Mouse (Mus musculus): Measurements from ENCODE around the gene Treml1. TPM values are rescaled to one million over a fixed set of nuclear protein-coding genes. Genes with fewer than 3 reads are reported as not detected.

The Treml1 gene
- polyA plus RNA-seq, 1 experiment: 0.38 TPM

GRCm38 (mm10) chr17:48416011-48416410 lies 56.3 kb downstream of the Treml1 start:
- Histone ChIP-seq H3K27ac (ENCODE audit: insufficient read depth, low read length) (no peak overlapping the region), H3K4me3 (ENCODE audit: insufficient read depth, low read length) (no peak overlapping the region), H3K4me1 (ENCODE audit: control insufficient read depth, insufficient read depth, low read length) (peaks cover 2% of the 10 kb centered on the region; the same call in 1 of the 2 replicates)
- TF ChIP-seq CTCF (IDR thresholded peaks at IDR 0.05; ENCODE audit: extremely low read depth, insufficient read depth, low read length): no peak
- TF ChIP-seq POLR2A (IDR thresholded peaks at IDR 0.05; ENCODE audit: extremely low read depth, insufficient read depth, low read length): no peak

Other genes starting within 250 kb of the Treml1 start
- gene 9830107B12Rik, start 213.6 kb upstream of the Treml1 start, polyA plus RNA-seq (2012; rRNA removed): not detected in 2 replicates
- gene A530064D06Rik, start 192.6 kb upstream of the Treml1 start, polyA plus RNA-seq (2012; rRNA removed): not detected in 2 replicates
- gene Trem1, start 127.1 kb upstream of the Treml1 start, polyA plus RNA-seq (2012; rRNA removed): 0.04 TPM in 1 of 2 replicates, not detected in the other
- 0.30 and 0.38 TPM in 2 replicates for gene Trem3, start 112.1 kb upstream of the Treml1 start, polyA plus RNA-seq (2012; rRNA removed)
- 0.38 and 0.55 TPM in 2 replicates for gene Treml4, start 95.6 kb upstream of the Treml1 start, polyA plus RNA-seq (2012; rRNA removed)
- gene Treml2, start 60.4 kb upstream of the Treml1 start, polyA plus RNA-seq (2012; rRNA removed): 0.30 and 0.31 TPM in 2 replicates
- 0.08 and 0.17 TPM in 2 replicates for gene B430306N03Rik, start 43.8 kb upstream of the Treml1 start, polyA plus RNA-seq (2012; rRNA removed)
- 40.0 and 40.5 TPM in 2 replicates for gene Trem2, start 13.5 kb upstream of the Treml1 start, polyA plus RNA-seq (2012; rRNA removed)
- 26.1 and 26.5 TPM in 2 replicates for gene Nfya, start 50.0 kb downstream of the Treml1 start, polyA plus RNA-seq (2012; rRNA removed)
- gene Oard1, start 50.1 kb downstream of the Treml1 start, polyA plus RNA-seq (2012; rRNA removed): 19.9 and 21.7 TPM in 2 replicates
- 0.09 and 0.13 TPM in 2 replicates for gene Apobec2, start 73.0 kb downstream of the Treml1 start, polyA plus RNA-seq (2012; rRNA removed)
- gene Tspo2, start 91.6 kb downstream of the Treml1 start, polyA plus RNA-seq (2012; rRNA removed): 0.29 TPM in 1 of 2 replicates, not detected in the other
- 0.21 and 0.23 TPM in 2 replicates for gene Unc5cl, start 95.0 kb downstream of the Treml1 start, polyA plus RNA-seq (2012; rRNA removed)

Measured in cortical plate, adult 2 months (tissue).